Mouse (Mus musculus) CH12.LX (cell line): ENCODE measurements around the gene Pkhd1.

ENCODE experiments used
- CHD2 ChIP-seq: IDR thresholded peaks from 2 replicates; pipeline ENCODE4 v1.6.1; 2011; ENCODE audit warnings: low read length, improper control_type of control experiment
- CTCF ChIP-seq, 2 experiments: IDR thresholded peaks in 1 of 2; conservative IDR thresholded peaks in 1 of 2; 2 replicates each; pipeline ENCODE4 v1.5.1; 2011 to 2012; ENCODE audit warnings: low read depth in 2 of 2, low read length in 2 of 2, improper control_type of control experiment in 1 of 2, inconsistent platforms in 1 of 2, mild to moderate bottlenecking in 1 of 2, moderate library complexity in 1 of 2
- E2F4 ChIP-seq: IDR thresholded peaks from 2 replicates; pipeline ENCODE4 v1.6.1; 2011; ENCODE audit warnings: low read depth, low read length, improper control_type of control experiment; ENCODE audit not compliant: insufficient replicate concordance
- ELF1 ChIP-seq: IDR thresholded peaks from 2 replicates; pipeline ENCODE4 v1.6.1; 2014; ENCODE audit warnings: low read depth, mild to moderate bottlenecking, inconsistent platforms, low read length, improper control_type of control experiment
- EP300 ChIP-seq: IDR thresholded peaks from 2 replicates; pipeline ENCODE4 v1.6.1; 2011; ENCODE audit warnings: low read length, improper control_type of control experiment
- GABPA ChIP-seq: IDR thresholded peaks from 2 replicates; pipeline ENCODE4 v1.6.1; 2012; ENCODE audit warnings: low read depth, low read length, improper control_type of control experiment, inconsistent platforms; ENCODE audit not compliant: insufficient replicate concordance
- HCFC1 ChIP-seq: IDR thresholded peaks from 2 replicates; pipeline ENCODE4 v1.6.1; 2012; ENCODE audit warnings: low read depth, mild to moderate bottlenecking, inconsistent platforms, low read length, improper control_type of control experiment
- JUND ChIP-seq: conservative IDR thresholded peaks from 2 replicates; pipeline ENCODE4 v1.6.1; 2011; ENCODE audit warnings: low read depth, low read length, improper control_type of control experiment
- MAFK ChIP-seq: IDR thresholded peaks from 2 replicates; pipeline ENCODE4 v1.6.1; 2011; ENCODE audit warnings: low read length, improper control_type of control experiment; ENCODE audit not compliant: insufficient replicate concordance
- POLR2A ChIP-seq: IDR thresholded peaks from 2 replicates; pipeline ENCODE4 v1.6.1; 2011; ENCODE audit warnings: low read depth, mild to moderate bottlenecking, improper control_type of control experiment, low read length
- RAD21 ChIP-seq: IDR thresholded peaks from 2 replicates; pipeline ENCODE4 v1.6.1; 2011; ENCODE audit warnings: low read depth, mild to moderate bottlenecking, low read length, improper control_type of control experiment, moderate library complexity
- RCOR1 ChIP-seq: conservative IDR thresholded peaks from 2 replicates; pipeline ENCODE4 v1.6.1; 2012; ENCODE audit warnings: low read depth, mild to moderate bottlenecking, inconsistent platforms, low read length, improper control_type of control experiment
- UBTF ChIP-seq: IDR thresholded peaks from 2 replicates; pipeline ENCODE4 v1.6.1; 2012; ENCODE audit warnings: low read depth, mild to moderate bottlenecking, inconsistent platforms, low read length, improper control_type of control experiment, moderate library complexity
- ZC3H11A ChIP-seq: IDR thresholded peaks from 2 replicates; pipeline ENCODE4 v1.6.1; 2012; ENCODE audit warnings: low read depth, mild to moderate bottlenecking, inconsistent platforms, low read length, improper control_type of control experiment

- peak in 1 of 2 experiments; percentile 22; a peak in 3 of 4 replicates for TF ChIP-seq CTCF (conservative IDR thresholded peaks at IDR 0.05 in 1 of 2, IDR thresholded peaks at IDR 0.05 in 1 of 2; ENCODE audit: low read depth in 2 of 2, low read length in 2 of 2)
- no peak for TF ChIP-seq UBTF
- no peak for TF ChIP-seq ZC3H11A
- no peak for TF ChIP-seq POLR2A
- no peak for TF ChIP-seq E2F4
- TF ChIP-seq JUND, result no peak
- no peak for TF ChIP-seq RCOR1
- no peak for TF ChIP-seq RAD21
- TF ChIP-seq ELF1, result no peak
- no peak for TF ChIP-seq HCFC1
- no peak for TF ChIP-seq CHD2
- no peak for TF ChIP-seq MAFK
- no peak for TF ChIP-seq EP300
- TF ChIP-seq GABPA, result no peak
Measured at GRCm38 (mm10) chr1:20544526-20544925, 73.3 kb downstream of the Pkhd1 start.
